Mouse (Mus musculus): Measurements from ENCODE around the gene Hsd17b1. TPM values are rescaled to one million over a fixed set of nuclear protein-coding genes. Genes with fewer than 3 reads are reported as not detected.
"Not testable (repeated sequence)": the region's sequence is repeated elsewhere in the genome, so short reads cannot be mapped to it uniquely, and the experiment has no call there.

Gene Hsd17b1
- total RNA-seq, 4 experiments from 2014 or later, result 0.21 TPM; not detected in 3

- DNase-seq (ENCODE audit: low spot score in 2 of 2), result not testable (repeated sequence)
Observed at GRCm38 (mm10) chr11:101125008-101125407, 46.8 kb downstream of the Hsd17b1 start.

DNA sequence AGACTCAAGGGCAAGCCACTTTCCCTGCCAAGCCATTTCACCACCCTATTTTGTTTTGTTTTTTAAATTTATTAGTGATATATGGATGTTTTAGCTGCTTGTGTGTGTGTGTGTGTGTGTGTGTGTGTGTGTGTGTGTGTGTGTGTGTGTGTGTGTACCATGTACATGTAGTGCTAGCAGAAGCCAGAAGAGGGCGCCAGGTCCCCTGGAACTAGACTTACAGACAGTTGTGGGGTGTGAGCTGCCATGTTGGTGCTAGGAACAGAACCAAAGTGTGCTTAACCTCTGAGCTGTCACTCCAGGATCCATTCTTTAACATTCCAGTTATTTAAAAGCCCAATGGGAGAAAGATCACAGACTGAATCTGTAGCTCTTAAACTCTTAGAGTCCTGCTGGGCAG is 48.9 kb downstream of the Hsd17b1 start:
- DNase-seq (ENCODE audit: low spot score in 2 of 2), result no peak

- peak; percentile 39 to 53 for DNase-seq (ENCODE audit: low spot score in 2 of 2)
Observed at GRCm38 (mm10) chr11:101128996-101129577, 50.9 kb downstream of the Hsd17b1 start.

Small RNAs within 50 kb of the gene (microRNA-seq; reads per million reads assigned to microRNA genes)
- gene Mir6928, result not detected

Other genes starting within 250 kb of the Hsd17b1 start
- 100 to 1,000 TPM; 136 to 186 (median 155) TPM for gene Stat5b, start 227.7 kb upstream of the Hsd17b1 start, total RNA-seq (2022)
- gene Stat5a, start 219.1 kb upstream of the Hsd17b1 start, total RNA-seq (2022), result 10 to 100 TPM; 10.9 to 16.8 (median 11.0) TPM
- gene Stat3, start 138.9 kb upstream of the Hsd17b1 start, total RNA-seq (2022), result 10 to 100 TPM; 32.9 to 41.1 (median 37.5) TPM
- gene Cavin1, start 107.5 kb upstream of the Hsd17b1 start, total RNA-seq (2022), result 100 to 1,000 TPM; 125 to 153 (median 134) TPM
- 10 to 100 TPM; 62.0 to 79.8 (median 66.8) TPM for gene Atp6v0a1, start 69.0 kb upstream of the Hsd17b1 start, total RNA-seq (2022)
- 1 to 10 TPM; 2.9 to 4.8 (median 4.0) TPM for gene Naglu, start 8.4 kb upstream of the Hsd17b1 start, total RNA-seq (2022)
- gene Coasy, start 4.2 kb downstream of the Hsd17b1 start, total RNA-seq (2022), result 10 to 100 TPM in 1 of 4 experiments, 1 to 10 TPM in 3; 7.2 to 11.0 (median 8.5) TPM
- gene Mlx, start 8.9 kb downstream of the Hsd17b1 start, total RNA-seq (2022), result 10 to 100 TPM in 2 of 4 experiments, 1 to 10 TPM in 2; 8.0 to 12.3 (median 9.4) TPM
- 1 to 10 TPM; 1.3 to 1.5 (median 1.4) TPM for gene Psmc3ip, start 17.0 kb downstream of the Hsd17b1 start, total RNA-seq (2022)
- gene Retreg3, start 41.5 kb downstream of the Hsd17b1 start, total RNA-seq (2022), result 10 to 100 TPM; 28.8 to 30.4 (median 30.1) TPM
- 10 to 100 TPM; 23.2 to 27.9 (median 25.9) TPM for gene Tubg1, start 41.5 kb downstream of the Hsd17b1 start, total RNA-seq (2022)
- 1 to 10 TPM; 2.9 to 3.6 (median 3.2) TPM for gene Tubg2, start 77.5 kb downstream of the Hsd17b1 start, total RNA-seq (2022)
- 1 to 10 TPM in 1 of 4 experiments, under 1 TPM in 3; 0.67 to 1.3 (median 0.81) TPM for gene Cntnap1, start 92.1 kb downstream of the Hsd17b1 start, total RNA-seq (2022)
- gene Plekhh3, start 92.9 kb downstream of the Hsd17b1 start, total RNA-seq (2022), result 10 to 100 TPM; 25.6 to 38.5 (median 33.9) TPM
- gene Ccr10, start 97.0 kb downstream of the Hsd17b1 start, total RNA-seq (2022), result not detected
- 10 to 100 TPM; 24.3 to 31.0 (median 26.2) TPM for gene Ezh1, start 148.1 kb downstream of the Hsd17b1 start, total RNA-seq (2022)
- 10 to 100 TPM; 19.3 to 28.6 (median 25.4) TPM for gene Ramp2, start 167.6 kb downstream of the Hsd17b1 start, total RNA-seq (2022)
- gene Vps25, start 175.3 kb downstream of the Hsd17b1 start, total RNA-seq (2022), result 10 to 100 TPM; 44.9 to 48.1 (median 47.2) TPM
- gene Wnk4, start 182.2 kb downstream of the Hsd17b1 start, total RNA-seq (2022), result under 1 TPM in 3 of 4 experiments, not detected in 1; 0.12 to 0.49 (median 0.32) TPM
- gene Cntd1, start 200.6 kb downstream of the Hsd17b1 start, total RNA-seq (2022), result under 1 TPM in 3 of 4 experiments, not detected in 1; 0.29 to 0.53 (median 0.34) TPM
- gene Coa3, start 200.7 kb downstream of the Hsd17b1 start, total RNA-seq (2022), result 10 to 100 TPM; 71.9 to 80.9 (median 76.5) TPM
- 100 to 1,000 TPM in 2 of 4 experiments, 10 to 100 TPM in 2; 86.0 to 113 (median 101) TPM for gene Becn1, start 223.9 kb downstream of the Hsd17b1 start, total RNA-seq (2022)
- 10 to 100 TPM; 59.5 to 80.8 (median 69.4) TPM for gene Psme3, start 237.8 kb downstream of the Hsd17b1 start, total RNA-seq (2022)
- gene Aoc2, start 246.7 kb downstream of the Hsd17b1 start, total RNA-seq (2022), result 1 to 10 TPM in 1 of 4 experiments, under 1 TPM in 3; 0.46 to 1.1 (median 0.59) TPM

Measured in gastrocnemius, adult 8-10 months (tissue).